Mouse (Mus musculus) hindbrain, embryonic 16.5 days (tissue): ENCODE data around the gene Olfr643. TPM values are rescaled to one million over a fixed set of nuclear protein-coding genes. Genes with fewer than 3 reads are reported as not detected.
"Not testable (repeated sequence)": the region's sequence is repeated elsewhere in the genome, so short reads cannot be mapped to it uniquely, and the experiment has no call there.

Experiments
- ATAC-seq: fragments of 200-750 bp; cut with Nextera tagmentation; 2 replicates; pipeline ENCODE4 v1.8.0; 2017; ENCODE audit warnings: moderate TSS enrichment, moderate library complexity
- H3K27ac ChIP-seq: fragments of 300-500 bp; sonication (generic); 2 replicates; pipeline ENCODE4 v1.5.1; 2014; ENCODE audit warnings: low read depth, mild to moderate bottlenecking, control low read depth, low read length, moderate library complexity
- H3K27me3 ChIP-seq: fragments of 300-500 bp; sonication (generic); replicated peaks from 2 replicates; pipeline ENCODE4 v1.6.1; 2014; ENCODE audit warnings: low read length; ENCODE audit not compliant: control insufficient read depth, insufficient read depth
- H3K36me3 ChIP-seq: fragments of 300-500 bp; sonication (generic); 2 replicates; pipeline ENCODE4 v1.6.1; 2014; ENCODE audit warnings: mild to moderate bottlenecking, low read length, moderate library complexity, mixed read lengths; ENCODE audit not compliant: control insufficient read depth, insufficient read depth
- H3K4me1 ChIP-seq: fragments of 300-500 bp; sonication (generic); 2 replicates; pipeline ENCODE4 v1.6.1; 2014; ENCODE audit warnings: low read depth, low read length; ENCODE audit not compliant: control insufficient read depth, insufficient read depth
- H3K4me2 ChIP-seq: fragments of 300-500 bp; sonication (generic); 2 replicates; pipeline ENCODE4 v1.6.1; 2014; ENCODE audit warnings: mild to moderate bottlenecking, low read length, control low read depth, moderate library complexity
- H3K4me3 ChIP-seq: fragments of 300-500 bp; sonication (generic); 2 replicates; pipeline ENCODE4 v1.5.1; 2014; ENCODE audit warnings: mild to moderate bottlenecking, low read length, control low read depth, moderate library complexity
- H3K9ac ChIP-seq: fragments of 300-500 bp; sonication (generic); 2 replicates; pipeline ENCODE4 v1.6.1; 2014; ENCODE audit warnings: low read depth, mild to moderate bottlenecking, control low read depth, low read length, moderate library complexity
- H3K9me3 ChIP-seq: fragments of 300-500 bp; sonication (generic); 2 replicates; pipeline ENCODE4 v1.6.1; 2014; ENCODE audit warnings: mild to moderate bottlenecking, low read length, moderate library complexity; ENCODE audit not compliant: control insufficient read depth
- WGBS: fragments of 180-500 bp; shearing (Covaris S2); extraction: QIAGEN DNeasy Blood & Tissue Kit; methylation state at CpG from one replicate; pipeline ENCODE4 v1.1.7; 2014; 5-methylcytosine and 5-hydroxymethylcytosine counted together
- polyA plus RNA-seq: library from polyadenylated mRNA; unstranded; fragments of >200 nt; fragmentation: Nextera tagmentation; extraction: Ambion mirVana; gene quantifications from 2 replicates; pipeline ENCODE4 v1.2.1, GENCODE M21; 2015

The Olfr643 gene
- polyA plus RNA-seq, 1 experiment from 2014 or later: not detected

GRCm38 (mm10) chr7:103966873-103967272 is 170.3 kb downstream of the Olfr643 start:
- not testable (repeated sequence) for H3K9ac ChIP-seq, H3K4me1 ChIP-seq, H3K4me2 ChIP-seq, H3K27me3 ChIP-seq, H3K9me3 ChIP-seq, ATAC-seq, H3K36me3 ChIP-seq, H3K4me3 ChIP-seq, H3K27ac ChIP-seq
- 97% methylated on average over 22 of the region's 22 CpGs for WGBS

Other genes with a start within 250 kb of the Olfr643 start
- not detected in 2 replicates for gene Olfr64, start 242.9 kb downstream of the Olfr643 start, polyA plus RNA-seq
- not detected in 2 replicates for gene Olfr65, start 233.9 kb downstream of the Olfr643 start, polyA plus RNA-seq
- not detected in 2 replicates for gene Olfr631, start 208.6 kb downstream of the Olfr643 start, polyA plus RNA-seq
- not detected in 2 replicates for gene Olfr632, start 203.1 kb downstream of the Olfr643 start, polyA plus RNA-seq
- gene Olfr633, start 193.0 kb downstream of the Olfr643 start, polyA plus RNA-seq: not detected in 2 replicates
- not detected in 2 replicates for gene Olfr635, start 166.3 kb downstream of the Olfr643 start, polyA plus RNA-seq
- not detected in 2 replicates for gene Olfr638, start 138.7 kb downstream of the Olfr643 start, polyA plus RNA-seq
- gene Olfr639, start 120.1 kb downstream of the Olfr643 start, polyA plus RNA-seq: 0.03 TPM in 1 of 2 replicates, not detected in the other
- gene Olfr640, start 111.8 kb downstream of the Olfr643 start, polyA plus RNA-seq: not detected in 2 replicates
- gene Olfr641, start 102.0 kb downstream of the Olfr643 start, polyA plus RNA-seq: not detected in 2 replicates
- gene Olfr642, start 84.7 kb downstream of the Olfr643 start, polyA plus RNA-seq: not detected in 2 replicates
- gene 4930516K23Rik, start 76.0 kb downstream of the Olfr643 start, polyA plus RNA-seq: not detected in 2 replicates
- gene Olfr644, start 65.5 kb downstream of the Olfr643 start, polyA plus RNA-seq: not detected in 2 replicates
- gene Olfr645, start 51.9 kb downstream of the Olfr643 start, polyA plus RNA-seq: not detected in 2 replicates
- not detected in 2 replicates for gene Olfr646, start 32.5 kb downstream of the Olfr643 start, polyA plus RNA-seq
- not detected in 2 replicates for gene Ubqln5, start 7.6 kb downstream of the Olfr643 start, polyA plus RNA-seq
- gene Ubqln3, start 5.9 kb upstream of the Olfr643 start, polyA plus RNA-seq: not detected in 2 replicates
- gene Ubqlnl, start 13.2 kb upstream of the Olfr643 start, polyA plus RNA-seq: not detected in 2 replicates
- gene Olfm5, start 27.4 kb upstream of the Olfr643 start, polyA plus RNA-seq: not detected in 2 replicates
- gene Olfr648, start 46.0 kb upstream of the Olfr643 start, polyA plus RNA-seq: 0.45 and 0.54 TPM in 2 replicates
- gene Olfr649, start 58.6 kb upstream of the Olfr643 start, polyA plus RNA-seq: not detected in 2 replicates
- gene Trim6, start 81.4 kb upstream of the Olfr643 start, polyA plus RNA-seq: 0.30 and 0.41 TPM in 2 replicates
- gene Trim34a, start 107.1 kb upstream of the Olfr643 start, polyA plus RNA-seq: 0.97 and 1.2 TPM in 2 replicates
- gene Trim5, start 150.7 kb upstream of the Olfr643 start, polyA plus RNA-seq: 0.21 and 0.24 TPM in 2 replicates
- 1.7 and 2.1 TPM in 2 replicates for gene Trim12a, start 178.1 kb upstream of the Olfr643 start, polyA plus RNA-seq
- not detected in 2 replicates for gene Trim34b, start 192.1 kb upstream of the Olfr643 start, polyA plus RNA-seq
- gene Trim12c, start 216.0 kb upstream of the Olfr643 start, polyA plus RNA-seq: 1.2 and 1.4 TPM in 2 replicates
- not detected in 2 replicates for gene Trim30b, start 232.5 kb upstream of the Olfr643 start, polyA plus RNA-seq